In genomic region chr5:136083669-136084107, GRCm38 (mm10) we compare ENCODE assay signal across 7 mouse cellular contexts. TPM values are rescaled to one million over a fixed set of nuclear protein-coding genes. Genes with fewer than 3 reads are reported as not detected.
DNase-seq lines count a peak whose midpoint lies in the region; ATAC-seq and TF ChIP-seq lines count a peak whose summit lies in the region.

TSS of gene Rasa4 (plus strand) at chr5:136083916.

- no peak for TF ChIP-seq CTCF in kidney, adult 2 months (conservative IDR thresholded peaks at IDR 0.05; ENCODE audit: insufficient read depth, insufficient read length, low read depth, low read length)
- TF ChIP-seq CTCF in spleen, adult 2 months (IDR thresholded peaks at IDR 0.05; ENCODE audit: extremely low read depth, insufficient read depth, insufficient read length, insufficient replicate concordance), result no peak

- H3K27ac ChIP-seq in embryonic facial prominence, embryonic 12.5 days, result 0 out of 2 replicates have a peak within 1 kb of the TSS, but pooled peaks have one; percentile 0
- no peak within 1 kb of the TSS; the same call in 1 of the 2 replicates for H3K27ac ChIP-seq in kidney, adult 2 months (ENCODE audit: insufficient read depth, low read depth, low read length)
- no peak within 1 kb of the TSS; the same call in 1 of the 2 replicates for H3K27ac ChIP-seq in limb, embryonic 12.5 days
- H3K27ac ChIP-seq in midbrain, embryonic 15.5 days, result peak within 1 kb of the TSS; percentile 74
- H3K27ac ChIP-seq in spleen, adult 2 months (ENCODE audit: insufficient read depth, low read length), result peak within 1 kb of the TSS; percentile 61

- TF ChIP-seq POLR2A in kidney, adult 2 months (IDR thresholded peaks at IDR 0.05; ENCODE audit: low read depth, low read length), result no peak
- peak; percentile 21; the same call in 1 of the 2 replicates for TF ChIP-seq POLR2A in spleen, adult 2 months (IDR thresholded peaks at IDR 0.05; ENCODE audit: low read depth, low read length)

- H3K9me3 ChIP-seq in embryonic facial prominence, embryonic 12.5 days, result no peaks in the 10 kb centered on the region
- no peaks in the 10 kb centered on the region for H3K9me3 ChIP-seq in limb, embryonic 12.5 days
- no peaks in the 10 kb centered on the region for H3K9me3 ChIP-seq in midbrain, embryonic 15.5 days

- H3K27me3 ChIP-seq in embryonic facial prominence, embryonic 12.5 days, result peaks cover 27% of the 10 kb centered on the region
- no peaks in the 10 kb centered on the region for H3K27me3 ChIP-seq in kidney, adult 2 months (replicated peaks; ENCODE audit: control insufficient read depth, insufficient read depth, low read length)
- H3K27me3 ChIP-seq in limb, embryonic 12.5 days, result peaks cover 37% of the 10 kb centered on the region
- H3K27me3 ChIP-seq in midbrain, embryonic 15.5 days (replicated peaks), result no peaks in the 10 kb centered on the region
- no peaks in the 10 kb centered on the region for H3K27me3 ChIP-seq in spleen, adult 2 months (ENCODE audit: control insufficient read depth, insufficient read depth, low read length)

- H3K36me3 ChIP-seq in embryonic facial prominence, embryonic 12.5 days, result no peaks in the 10 kb centered on the region
- no peaks in the 10 kb centered on the region for H3K36me3 ChIP-seq in kidney, adult 2 months (ENCODE audit: control insufficient read depth, insufficient read depth, low read length)
- no peaks in the 10 kb centered on the region; the same call in 1 of the 2 replicates for H3K36me3 ChIP-seq in limb, embryonic 12.5 days
- H3K36me3 ChIP-seq in midbrain, embryonic 15.5 days (replicated peaks), result no peaks in the 10 kb centered on the region
- H3K36me3 ChIP-seq in spleen, adult 2 months (ENCODE audit: control insufficient read depth, insufficient read depth, low read length), result no peaks in the 10 kb centered on the region

- peak within 1 kb of the TSS; percentile 85 for H3K4me2 ChIP-seq in embryonic facial prominence, embryonic 12.5 days (replicated peaks)
- H3K4me2 ChIP-seq in limb, embryonic 12.5 days, result peak within 1 kb of the TSS; percentile 90
- H3K4me2 ChIP-seq in midbrain, embryonic 15.5 days, result peak within 1 kb of the TSS; percentile 87

- H3K4me3 ChIP-seq in embryonic facial prominence, embryonic 12.5 days, result peak within 1 kb of the TSS; percentile 60
- H3K4me3 ChIP-seq in kidney, adult 2 months (ENCODE audit: insufficient read depth, low read depth, low read length), result peak within 1 kb of the TSS; percentile 67
- H3K4me3 ChIP-seq in limb, embryonic 12.5 days (replicated peaks), result peak within 1 kb of the TSS; percentile 58
- H3K4me3 ChIP-seq in midbrain, embryonic 15.5 days, result peak within 1 kb of the TSS; percentile 71
- H3K4me3 ChIP-seq in spleen, adult 2 months (ENCODE audit: extremely low read depth, insufficient read depth, insufficient read length), result peak within 1 kb of the TSS; percentile 82

- peak; percentile 92 for DNase-seq in adrenal gland, postnatal 25 days
- DNase-seq in heart, adult 18-20 months, result peak; percentile 94 to 97
- DNase-seq in kidney, adult 2 months, result peak; percentile 97
- peak; percentile 89 to 92 for DNase-seq in spleen, adult 2 months (ENCODE audit: low read depth in 1 of 2, low spot score in 2 of 2)

- peak; percentile 91 for ATAC-seq in embryonic facial prominence, embryonic 12.5 days (ENCODE audit: insufficient number of reproducible peaks, insufficient read depth, low FRiP score, low TSS enrichment)
- ATAC-seq in limb, embryonic 12.5 days (ENCODE audit: insufficient number of reproducible peaks, insufficient read depth, low FRiP score, low TSS enrichment, low read depth), result peak; percentile 92
- peak; percentile 97 for ATAC-seq in midbrain, embryonic 15.5 days (replicated peaks)

- peak within 1 kb of the TSS; percentile 64 for H3K9ac ChIP-seq in embryonic facial prominence, embryonic 12.5 days
- peak within 1 kb of the TSS; percentile 60 for H3K9ac ChIP-seq in limb, embryonic 12.5 days (replicated peaks)
- peak within 1 kb of the TSS; percentile 67 for H3K9ac ChIP-seq in midbrain, embryonic 15.5 days

- H3K4me1 ChIP-seq in embryonic facial prominence, embryonic 12.5 days, result peaks cover 13% of the 10 kb centered on the region
- H3K4me1 ChIP-seq in kidney, adult 2 months (ENCODE audit: control insufficient read depth, insufficient read depth, low read length), result no peaks in the 10 kb centered on the region
- H3K4me1 ChIP-seq in limb, embryonic 12.5 days (replicated peaks), result peaks cover 23% of the 10 kb centered on the region
- peaks cover 26% of the 10 kb centered on the region for H3K4me1 ChIP-seq in midbrain, embryonic 15.5 days
- H3K4me1 ChIP-seq in spleen, adult 2 months (ENCODE audit: control insufficient read depth, insufficient read depth, insufficient read length), result peaks cover 9% of the 10 kb centered on the region; the same call in 1 of the 2 replicates

- WGBS in embryonic facial prominence, embryonic 12.5 days, result under 1% methylated on average over 24 of the region's 28 CpGs
- WGBS in kidney, adult 2 months, result under 1% methylated on average over 28 of the region's 28 CpGs
- under 1% methylated on average over 28 of the region's 28 CpGs for WGBS in limb, embryonic 12.5 days
- under 1% methylated on average over 28 of the region's 28 CpGs for WGBS in midbrain, embryonic 15.5 days
- WGBS in spleen, adult 2 months, result under 1% methylated on average over 28 of the region's 28 CpGs

RNA-seq across cellular contexts. Expression of gene Rasa4, which starts in this region (rescaled TPM):
- 13.8 and 19.1 TPM in 2 replicates for total RNA-seq in adrenal gland, postnatal 25 days (2021)
- 13.1 and 13.7 TPM in 2 replicates for polyA plus RNA-seq in embryonic facial prominence, embryonic 12.5 days (2016; fragmentation: Nextera tagmentation; extraction: Ambion mirVana)
- 1 to 10 TPM; 4.8 to 5.4 TPM for total RNA-seq in heart, adult 18-20 months (2021)
- polyA plus RNA-seq in kidney, adult 2 months (2012; rRNA removed), result 7.6 and 9.1 TPM in 2 replicates
- 9.2 and 9.7 TPM in 2 replicates for polyA plus RNA-seq in limb, embryonic 12.5 days (2016; fragmentation: Nextera tagmentation; extraction: Ambion mirVana)
- 22.0 and 22.8 TPM in 2 replicates for polyA plus RNA-seq in midbrain, embryonic 15.5 days (2015; fragmentation: Nextera tagmentation; extraction: Ambion mirVana)
- 38.1 and 43.0 TPM in 2 replicates for polyA plus RNA-seq in spleen, adult 2 months (2012; rRNA removed)

Comparison
In these comparisons a context has a peak if more than half of its experiments do, and no peak if none do; other contexts are left out.
1. H3K27ac ChIP-seq: peak in embryonic facial prominence, embryonic 12.5 days (single experiment), midbrain, embryonic 15.5 days (single experiment) and spleen, adult 2 months (single experiment); none in kidney, adult 2 months (single experiment) and limb, embryonic 12.5 days (single experiment).
2. Peak in every context shown above with its lines, with median percentiles within 50 percentile points of each other: DNase-seq, ATAC-seq, H3K4me2 ChIP-seq, H3K4me3 ChIP-seq and H3K9ac ChIP-seq.